Mouse (Mus musculus): ENCODE measurements around the gene Ly75.

DNA sequence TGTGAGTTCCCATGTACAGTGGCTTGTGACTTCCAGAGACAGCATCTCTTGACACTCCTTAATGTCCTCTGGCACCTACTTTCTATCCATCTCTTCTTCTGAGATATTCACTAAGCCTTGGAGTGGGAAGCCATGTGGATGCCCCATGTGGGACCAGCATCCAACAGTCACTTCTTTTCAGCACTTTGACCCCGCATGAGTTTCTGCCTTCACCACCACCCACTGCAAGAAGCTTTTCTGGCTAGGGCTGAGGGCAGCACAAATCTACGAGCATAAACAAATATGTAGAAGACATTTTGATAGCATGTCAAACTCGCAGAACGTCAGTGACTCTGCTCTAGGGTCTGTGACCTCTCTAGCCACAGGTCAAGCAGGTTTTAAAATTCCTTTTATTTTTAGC, 9.2 kb upstream of the Ly75 start:
- TF ChIP-seq CTCF (conservative IDR thresholded peaks at IDR 0.05; ENCODE audit: insufficient read depth, insufficient read length, low read depth, low read length), result no peak
- no peak for TF ChIP-seq POLR2A (IDR thresholded peaks at IDR 0.05; ENCODE audit: low read depth, low read length)

All from kidney, adult 2 months (tissue).